Mouse (Mus musculus) heart, postnatal 25 days (tissue): Measurements from ENCODE around the gene Il1rap. TPM values are rescaled to one million over a fixed set of nuclear protein-coding genes. Genes with fewer than 3 reads are reported as not detected.

Source experiments
- DNase-seq: peaks from one replicate; pipeline ENCODE4 v3.0.0; 2022; ENCODE audit warnings: low spot score
- intact Hi-C: fragments of 180-260 bp; cut with DNase I; formaldehyde crosslinking; loops from one replicate; pipeline ENCODE4 v1.15.1; 2025
- total RNA-seq, 2 experiments: library from RNA; stranded (reverse); gene quantifications; 2 replicates each; pipeline ENCODE4 v1.2.3; 2021

Gene Il1rap
- total RNA-seq, 2 experiments from 2014 or later = 3.6 to 4.0 TPM

GRCm38 (mm10) chr16:26608003-26608402, 26.5 kb downstream of the Il1rap start:
- DNase-seq = no peak

GRCm38 (mm10) chr16:26610508-26610907, 29.0 kb downstream of the Il1rap start:
- intact Hi-C loops = no loop called here

More at GRCm38 (mm10) chr16:26608003-26608402, 26.5 kb downstream of the Il1rap start:
- intact Hi-C loops = no loop called here

GRCm38 (mm10) chr16:26612499-26613220, 31.2 kb downstream of the Il1rap start:
- intact Hi-C loops = no loop called here

More at GRCm38 (mm10) chr16:26610508-26610907, 29.0 kb downstream of the Il1rap start:
- DNase-seq = no peak

GRCm38 (mm10) chr16:26623141-26623540, 41.6 kb downstream of the Il1rap start:
- intact Hi-C loops = no loop called here
- no peak for DNase-seq

More at GRCm38 (mm10) chr16:26612499-26613220, 31.2 kb downstream of the Il1rap start:
- no peak for DNase-seq

- DNase-seq = no peak
- intact Hi-C loops = no loop called here
These were observed 44.6 kb downstream of the Il1rap start for GRCm38 (mm10) chr16:26626065-26626464.

GRCm38 (mm10) chr16:26634800-26635199, 53.3 kb downstream of the Il1rap start:
- no peak for DNase-seq
- intact Hi-C loops = no loop called here

- intact Hi-C loops = no loop called here
- no peak for DNase-seq
These were observed 61.6 kb downstream of the Il1rap start for GRCm38 (mm10) chr16:26643077-26643476.

GRCm38 (mm10) chr16:26646066-26646465, 64.6 kb downstream of the Il1rap start:
- intact Hi-C loops = no loop called here
- no peak for DNase-seq

- DNase-seq = no peak
- intact Hi-C loops = no loop called here
These were observed 65.5 kb downstream of the Il1rap start for GRCm38 (mm10) chr16:26647036-26647435.

GRCm38 (mm10) chr16:26662722-26663436, 81.4 kb downstream of the Il1rap start:
- no peak for DNase-seq
- intact Hi-C loops = no loop called here

- no peak for DNase-seq
- intact Hi-C loops = no loop called here
These were observed 84.9 kb downstream of the Il1rap start for GRCm38 (mm10) chr16:26666401-26666800.

- intact Hi-C loops = no loop called here
- DNase-seq = no peak
These were observed 87.6 kb downstream of the Il1rap start for GRCm38 (mm10) chr16:26669081-26669480.

- DNase-seq = no peak
- intact Hi-C loops = no loop called here
These were observed 98.9 kb downstream of the Il1rap start for GRCm38 (mm10) chr16:26680381-26680780.

- intact Hi-C loops = no loop called here
- no peak for DNase-seq
These were observed 108.3 kb downstream of the Il1rap start for GRCm38 (mm10) chr16:26689771-26690170.

- DNase-seq = no peak
- intact Hi-C loops = no loop called here
These were observed 109.8 kb downstream of the Il1rap start for GRCm38 (mm10) chr16:26691294-26691693.

GRCm38 (mm10) chr16:26698076-26698475, 116.6 kb downstream of the Il1rap start:
- intact Hi-C loops = no loop called here
- no peak for DNase-seq

- DNase-seq = no peak
- intact Hi-C loops = no loop called here
These were observed 119.1 kb downstream of the Il1rap start for GRCm38 (mm10) chr16:26700440-26701103.

- intact Hi-C loops = no loop called here
These were observed 124.3 kb downstream of the Il1rap start for GRCm38 (mm10) chr16:26705658-26706371.

GRCm38 (mm10) chr16:26706503-26706902, 125.0 kb downstream of the Il1rap start:
- intact Hi-C loops = no loop called here
- DNase-seq = no peak

More at GRCm38 (mm10) chr16:26705658-26706371, 124.3 kb downstream of the Il1rap start:
- DNase-seq = peak; percentile 5

- intact Hi-C loops = no loop called here
- no peak for DNase-seq
These were observed 129.4 kb downstream of the Il1rap start for GRCm38 (mm10) chr16:26710922-26711321.
